Mouse (Mus musculus) liver, postnatal 0 days (tissue): Measurements from ENCODE around the gene Tmeff2.

Experiments
- CTCF ChIP-seq: sonication (generic); IDR thresholded peaks from 2 replicates; pipeline ENCODE4 v1.5.1; 2016; ENCODE audit warnings: antibody characterized with exemption, low read depth
- EP300 ChIP-seq: IDR thresholded peaks from 2 replicates; pipeline ENCODE4 v1.6.1; 2016; ENCODE audit warnings: antibody characterized with exemption, low read depth, mild to moderate bottlenecking

DNA sequence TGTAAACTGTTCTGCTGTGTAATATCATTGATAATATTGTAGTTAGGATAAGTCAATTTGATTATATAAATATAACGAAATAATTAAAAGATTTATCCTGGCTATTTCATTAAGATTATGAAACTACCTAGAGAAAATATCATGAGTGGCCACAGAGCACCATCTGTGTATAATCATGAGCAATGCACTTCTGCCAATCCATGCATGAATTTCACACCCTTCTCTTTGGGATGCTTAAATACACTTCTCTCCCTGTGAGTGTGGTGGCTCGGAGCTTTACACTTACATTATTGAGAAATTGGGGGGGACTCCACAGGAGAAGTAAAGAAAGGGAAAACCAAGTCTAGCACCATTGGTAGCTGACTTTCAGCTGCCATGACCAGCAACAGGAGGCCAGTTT, 206.9 kb downstream of the Tmeff2 start:
- TF ChIP-seq CTCF: no peak
- no peak for TF ChIP-seq EP300
